Mouse (Mus musculus): ENCODE results near the gene Sh2d6. TPM values are rescaled to one million over a fixed set of nuclear protein-coding genes. Genes with fewer than 3 reads are reported as not detected.
"Not testable (repeated sequence)": the region's sequence is repeated elsewhere in the genome, so short reads cannot be mapped to it uniquely, and the experiment has no call there.

Sh2d6 gene
- total RNA-seq, 2 experiments from 2014 or later = not detected

- no peak for ATAC-seq (replicated peaks; ENCODE audit: poor library complexity)
Observed at GRCm38 (mm10) chr6:72537998-72538500, 16.5 kb upstream of the Sh2d6 start.

GRCm38 (mm10) chr6:72535165-72535564, 13.7 kb upstream of the Sh2d6 start:
- ATAC-seq (replicated peaks; ENCODE audit: poor library complexity) = peak; percentile 60

GRCm38 (mm10) chr6:72534035-72534809, 12.7 kb upstream of the Sh2d6 start:
- peak; percentile 66 for ATAC-seq (replicated peaks; ENCODE audit: poor library complexity)

- ATAC-seq (replicated peaks; ENCODE audit: poor library complexity) = not testable (repeated sequence)
Observed at GRCm38 (mm10) chr6:72533555-72533954, 12.0 kb upstream of the Sh2d6 start.

GRCm38 (mm10) chr6:72532580-72532979, 11.1 kb upstream of the Sh2d6 start:
- no peak for ATAC-seq (replicated peaks; ENCODE audit: poor library complexity)

GRCm38 (mm10) chr6:72528410-72529151, 7.1 kb upstream of the Sh2d6 start:
- ATAC-seq (replicated peaks; ENCODE audit: poor library complexity) = no peak

- no peak for ATAC-seq (replicated peaks; ENCODE audit: poor library complexity)
Observed at GRCm38 (mm10) chr6:72527070-72527469, 5.6 kb upstream of the Sh2d6 start.

- ATAC-seq (replicated peaks; ENCODE audit: poor library complexity) = no peak
Observed at GRCm38 (mm10) chr6:72524160-72524559, 2.7 kb upstream of the Sh2d6 start.

- ATAC-seq (replicated peaks; ENCODE audit: poor library complexity) = no peak
Observed at GRCm38 (mm10) chr6:72523222-72523621, 1.7 kb upstream of the Sh2d6 start.

- ATAC-seq (replicated peaks; ENCODE audit: poor library complexity) = peak; percentile 45
Observed at GRCm38 (mm10) chr6:72522288-72522687, 781 bp upstream of the Sh2d6 start.

- ATAC-seq (replicated peaks; ENCODE audit: poor library complexity) = no peak
Observed at GRCm38 (mm10) chr6:72520904-72521303, 603 bp downstream of the Sh2d6 start.

- no peak for ATAC-seq (replicated peaks; ENCODE audit: poor library complexity)
Observed at GRCm38 (mm10) chr6:72519892-72520663, 1.4 kb downstream of the Sh2d6 start.

- ATAC-seq (replicated peaks; ENCODE audit: poor library complexity) = no peak
Observed at GRCm38 (mm10) chr6:72519303-72519702, 2.2 kb downstream of the Sh2d6 start.

- ATAC-seq (replicated peaks; ENCODE audit: poor library complexity) = peak; percentile 43
Observed at GRCm38 (mm10) chr6:72518842-72519241, 2.7 kb downstream of the Sh2d6 start.

GRCm38 (mm10) chr6:72515644-72516043, 5.9 kb downstream of the Sh2d6 start:
- ATAC-seq (replicated peaks; ENCODE audit: poor library complexity) = no peak

GRCm38 (mm10) chr6:72513071-72513440, 8.5 kb downstream of the Sh2d6 start:
- no peak for ATAC-seq (replicated peaks; ENCODE audit: poor library complexity)

GRCm38 (mm10) chr6:72512386-72513070, 9.0 kb downstream of the Sh2d6 start:
- ATAC-seq (replicated peaks; ENCODE audit: poor library complexity) = peak; percentile 90

GRCm38 (mm10) chr6:72510686-72511421, 10.7 kb downstream of the Sh2d6 start:
- no peak for ATAC-seq (replicated peaks; ENCODE audit: poor library complexity)

- no peak for ATAC-seq (replicated peaks; ENCODE audit: poor library complexity)
Observed at GRCm38 (mm10) chr6:72509872-72510435, 11.6 kb downstream of the Sh2d6 start.

GRCm38 (mm10) chr6:72508596-72508995, 12.9 kb downstream of the Sh2d6 start:
- no peak for ATAC-seq (replicated peaks; ENCODE audit: poor library complexity)
